ENCODE assay signal across 8 mouse cellular contexts in the genomic region with DNA sequence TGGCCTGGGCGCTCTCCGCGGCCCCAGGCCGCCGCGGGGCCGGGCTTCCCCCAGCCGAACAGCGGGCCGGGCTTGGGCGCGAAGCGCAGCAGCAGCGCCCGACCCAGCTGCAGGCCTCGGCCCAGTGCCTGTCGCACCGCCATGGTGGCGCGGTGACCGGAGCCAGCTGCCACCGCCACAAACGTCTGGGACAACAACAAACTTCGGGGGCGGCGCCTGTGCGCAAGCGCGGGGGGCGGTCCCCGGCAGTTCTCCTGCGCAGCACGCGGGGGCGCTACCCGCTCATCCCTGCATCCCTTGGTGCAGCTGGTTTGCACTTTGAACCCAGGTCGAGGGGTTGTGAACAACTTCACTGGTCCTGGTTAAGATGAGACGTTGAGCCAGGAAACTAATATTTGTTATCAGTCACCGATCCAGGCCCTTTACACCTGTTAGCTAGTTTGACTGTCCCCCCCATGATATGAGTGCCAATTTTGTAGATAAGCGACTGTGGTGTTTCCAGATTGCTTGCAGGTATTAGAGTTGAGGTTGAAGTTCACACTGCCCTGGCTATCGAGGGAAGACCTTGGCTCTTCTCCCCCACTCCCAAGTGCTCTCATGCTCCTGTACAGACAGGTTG. TPM values are rescaled to one million over a fixed set of nuclear protein-coding genes. Genes with fewer than 3 reads are reported as not detected.
DNase-seq lines count a peak whose midpoint lies in the region; ATAC-seq lines count a peak whose summit lies in the region.

A gene (minus strand): TSS at position 231 of the 619 bp plus-strand sequence.

- DNase-seq in adrenal gland, postnatal 14 days = peak; percentile 95
- peak; percentile 90 for DNase-seq in embryonic facial prominence, embryonic 10.5 days (ENCODE audit: low spot score)
- peak; percentile 95 for DNase-seq in kidney, adult 11 months
- peak; percentile 90 for DNase-seq in left cerebral cortex, postnatal 4 days
- peak; percentile 99 for DNase-seq in midbrain, embryonic 11.5 days (ENCODE audit: low spot score, missing footprints)
- DNase-seq in right cerebral cortex, postnatal 4 days = peak; percentile 87
- DNase-seq in yolk sac, embryonic 10.5 days (ENCODE audit: low spot score) = peak; percentile 88

- intact Hi-C loops in left cerebral cortex, postnatal 4 days (cut with DNase I) = no loop called here

- no peaks in the 10 kb centered on the region for H3K36me3 ChIP-seq in embryonic facial prominence, embryonic 10.5 days (replicated peaks)
- no peaks in the 10 kb centered on the region for H3K36me3 ChIP-seq in midbrain, embryonic 11.5 days (ENCODE audit: control insufficient read depth, insufficient read depth, low read length)

- H3K4me3 ChIP-seq in embryonic facial prominence, embryonic 10.5 days = peak within 1 kb of the TSS; percentile 91
- H3K4me3 ChIP-seq in midbrain, embryonic 11.5 days (ENCODE audit: low read depth, low read length) = peak within 1 kb of the TSS; percentile 82

- peak within 1 kb of the TSS; percentile 73 for H3K4me2 ChIP-seq in midbrain, embryonic 11.5 days

- H3K9me3 ChIP-seq in embryonic facial prominence, embryonic 10.5 days = no peaks in the 10 kb centered on the region
- no peaks in the 10 kb centered on the region for H3K9me3 ChIP-seq in midbrain, embryonic 11.5 days (ENCODE audit: control insufficient read depth, low read length)

- H3K27me3 ChIP-seq in embryonic facial prominence, embryonic 10.5 days (replicated peaks; ENCODE audit: low read depth, poor library complexity, severe bottlenecking) = peaks cover 15% of the 10 kb centered on the region
- no peaks in the 10 kb centered on the region for H3K27me3 ChIP-seq in midbrain, embryonic 11.5 days (ENCODE audit: control insufficient read depth, insufficient read depth, low read length)

- ATAC-seq in granulocyte monocyte progenitor cell, adult 5-6 weeks (replicated peaks; ENCODE audit: poor library complexity, severe bottlenecking) = peak; percentile 75
- ATAC-seq in midbrain, embryonic 11.5 days (ENCODE audit: low FRiP score) = peak; percentile 72

- peaks cover 40% of the 10 kb centered on the region for H3K4me1 ChIP-seq in embryonic facial prominence, embryonic 10.5 days
- H3K4me1 ChIP-seq in midbrain, embryonic 11.5 days (ENCODE audit: control insufficient read depth, insufficient read depth, low read length) = peaks cover 18% of the 10 kb centered on the region

- H3K27ac ChIP-seq in embryonic facial prominence, embryonic 10.5 days (replicated peaks) = peak within 1 kb of the TSS; percentile 95
- peak within 1 kb of the TSS; percentile 94 for H3K27ac ChIP-seq in midbrain, embryonic 11.5 days (ENCODE audit: low read depth, low read length)

- 4% methylated on average over 41 of the region's 41 CpGs for WGBS in embryonic facial prominence, embryonic 10.5 days
- 4% methylated on average over 41 of the region's 41 CpGs for WGBS in midbrain, embryonic 11.5 days

- peak within 1 kb of the TSS; percentile 85 for H3K9ac ChIP-seq in midbrain, embryonic 11.5 days (ENCODE audit: low read length)

RNA-seq across cellular contexts. Expression of the gene that starts here (rescaled TPM):
- 149 and 151 TPM in 2 replicates for total RNA-seq in adrenal gland, postnatal 14 days (2021)
- polyA plus RNA-seq in embryonic facial prominence, embryonic 10.5 days (2016; fragmentation: Nextera tagmentation; extraction: Ambion mirVana) = 29.0 and 30.6 TPM in 2 replicates
- total RNA-seq in granulocyte monocyte progenitor cell, adult 5-6 weeks (2014; fragmentation: Nextera tagmentation) = 30.2 and 30.9 TPM in 2 replicates
- 29.9 and 40.8 TPM in 2 replicates for total RNA-seq in granulocyte monocyte progenitor cell, adult 5-6 weeks (2017)
- total RNA-seq in left cerebral cortex, postnatal 4 days (2021) = 100 to 1,000 TPM; 120 to 126 TPM
- 21.6 and 22.4 TPM in 2 replicates for polyA plus RNA-seq in midbrain, embryonic 11.5 days (2014; fragmentation: Nextera tagmentation; extraction: Ambion mirVana)

Comparison
In these comparisons a context has a peak if more than half of its experiments do, and no peak if none do; other contexts are left out.
1. Peak in every context shown above with its lines: DNase-seq, ATAC-seq, H3K4me3 ChIP-seq and H3K27ac ChIP-seq.